Mouse (Mus musculus) liver, adult 2 months (tissue): ENCODE data around the gene Ralgps1.
"Not testable (repeated sequence)": the region's sequence is repeated elsewhere in the genome, so short reads cannot be mapped to it uniquely, and the experiment has no call there.

Source experiments
- CTCF ChIP-seq: fragments of 200-500 bp; IDR thresholded peaks from 2 replicates; pipeline ENCODE4 v1.5.1; 2011; ENCODE audit warnings: low read depth, low read length, control low read depth
- POLR2A ChIP-seq: fragments of 200-500 bp; IDR thresholded peaks from 2 replicates; pipeline ENCODE4 v1.6.1; 2011; ENCODE audit warnings: low read length, control low read depth; ENCODE audit not compliant: insufficient read depth; ENCODE audit errors: extremely low read depth

DNA sequence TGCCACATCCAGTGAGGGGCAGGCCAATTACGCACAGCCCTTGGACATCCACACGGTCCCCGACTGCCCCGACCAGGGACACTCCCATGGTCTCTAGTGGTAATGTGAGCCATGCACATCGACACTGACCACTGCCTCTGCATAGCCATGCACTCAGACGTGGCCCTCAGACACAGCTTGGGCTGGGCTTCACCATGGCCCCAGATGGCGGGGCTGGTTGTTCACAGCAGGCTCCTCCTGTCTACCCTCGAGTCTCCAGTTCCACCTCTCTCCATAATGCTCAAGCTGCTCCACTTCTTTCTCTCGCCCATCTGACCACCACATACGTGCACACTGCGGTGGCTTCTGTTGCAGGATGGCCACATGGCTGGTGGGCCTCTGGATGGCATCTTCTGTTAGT is 160.0 kb downstream of the Ralgps1 start:
- not testable (repeated sequence) for TF ChIP-seq CTCF, POLR2A
